Comparison of ENCODE assay signal across 8 mouse cellular contexts in the genomic region with DNA sequence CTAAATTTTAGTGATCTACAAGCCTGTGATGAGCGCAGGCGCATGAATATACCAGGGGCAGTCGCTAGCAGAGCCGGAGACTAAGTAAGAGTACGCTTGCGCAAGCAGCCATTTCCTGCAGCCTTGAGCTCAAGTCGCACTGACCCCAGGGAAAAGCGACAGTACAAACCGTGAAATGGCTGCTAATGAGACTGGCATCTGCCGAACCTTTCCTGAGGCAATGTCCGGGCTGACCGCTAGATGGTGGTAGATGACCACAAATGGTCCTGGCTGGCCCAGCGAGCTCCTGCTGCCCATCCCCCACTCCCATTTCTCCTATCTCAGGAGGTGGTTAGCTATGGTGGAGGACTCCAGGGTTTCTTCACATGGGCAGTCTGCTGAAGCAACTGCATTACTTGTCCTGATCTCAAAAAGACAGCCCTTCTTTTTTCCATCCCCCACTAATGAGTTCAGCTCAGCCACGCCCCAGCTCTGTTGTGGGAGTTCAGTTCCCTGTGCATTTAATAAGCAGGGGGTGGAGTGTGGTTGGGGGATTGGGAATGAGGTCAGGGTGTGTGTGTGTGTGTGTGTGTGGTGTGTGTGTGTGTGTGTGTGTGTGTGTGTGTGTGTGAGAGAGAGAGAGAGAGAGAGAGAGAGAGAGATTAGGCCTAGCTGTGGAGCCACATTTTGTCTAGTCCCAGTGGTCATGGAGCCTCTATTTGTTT. TPM values are rescaled to one million over a fixed set of nuclear protein-coding genes. Genes with fewer than 3 reads are reported as not detected.
DNase-seq lines count a peak whose midpoint lies in the region; ATAC-seq and TF ChIP-seq lines count a peak whose summit lies in the region.

No protein-coding gene starts in this region.

- no peaks in the 10 kb centered on the region for H3K27me3 ChIP-seq in G1E (ENCODE audit: insufficient read depth, low read length)
- no peaks in the 10 kb centered on the region for H3K27me3 ChIP-seq in forebrain, postnatal 0 days (ENCODE audit: insufficient read depth, low read length)
- no peaks in the 10 kb centered on the region for H3K27me3 ChIP-seq in neural tube, embryonic 15.5 days (replicated peaks)

- H3K27ac ChIP-seq in forebrain, postnatal 0 days (ENCODE audit: low read depth, low read length) = 0 out of 2 replicates have a peak overlapping the region, but pooled peaks have one; percentile 21
- peak overlapping the region; percentile 73 for H3K27ac ChIP-seq in neural tube, embryonic 15.5 days (replicated peaks)

- H3K9ac ChIP-seq in forebrain, postnatal 0 days = no peak overlapping the region
- no peak overlapping the region for H3K9ac ChIP-seq in neural tube, embryonic 15.5 days (replicated peaks)

- WGBS in forebrain, postnatal 0 days = 20% methylated on average over 14 of the region's 14 CpGs
- WGBS in neural tube, embryonic 15.5 days = 20% methylated on average over 14 of the region's 14 CpGs

- TF ChIP-seq CTCF in G1E (IDR thresholded peaks at IDR 0.05; ENCODE audit: low read depth, low read length) = peak; percentile 39
- TF ChIP-seq CTCF in forebrain, postnatal 0 days (IDR thresholded peaks at IDR 0.05; ENCODE audit: low read depth) = peak; percentile 92

- DNase-seq in G1E (ENCODE audit: low spot score) = peak; percentile 53
- DNase-seq in cerebellum, adult 18-20 months = peak; percentile 89 to 94
- DNase-seq in forebrain, postnatal 0 days = peak; percentile 95
- DNase-seq in heart, postnatal 36 days = peak; percentile 91 to 93
- peak; percentile 90 to 97 for DNase-seq in layer of hippocampus, adult 18-20 months (ENCODE audit: low spot score in 2 of 2)
- peak; percentile 88 to 92 for DNase-seq in lung, adult 18-20 months
- DNase-seq in testis, postnatal 10 days (ENCODE audit: low spot score) = peak; percentile 94

- no peak overlapping the region; the same call in 1 of the 2 replicates for H3K4me3 ChIP-seq in G1E (ENCODE audit: low read depth, low read length)
- no peak overlapping the region for H3K4me3 ChIP-seq in forebrain, postnatal 0 days (ENCODE audit: low read depth, low read length)
- H3K4me3 ChIP-seq in neural tube, embryonic 15.5 days (replicated peaks) = 0 out of 2 replicates have a peak overlapping the region, but pooled peaks have one; percentile 5

- no peaks in the 10 kb centered on the region; the same call in 1 of the 2 replicates for H3K4me1 ChIP-seq in G1E (ENCODE audit: insufficient read depth, low read depth, low read length)
- H3K4me1 ChIP-seq in forebrain, postnatal 0 days (ENCODE audit: insufficient read depth) = no peaks in the 10 kb centered on the region
- peaks cover 2% of the 10 kb centered on the region; the same call in 1 of the 2 replicates for H3K4me1 ChIP-seq in neural tube, embryonic 15.5 days

- H3K9me3 ChIP-seq in G1E (replicated peaks) = no peaks in the 10 kb centered on the region
- H3K9me3 ChIP-seq in forebrain, postnatal 0 days (ENCODE audit: low read length) = no peaks in the 10 kb centered on the region
- no peaks in the 10 kb centered on the region for H3K9me3 ChIP-seq in neural tube, embryonic 15.5 days (replicated peaks)

- peak; percentile 54 for ATAC-seq in G1E (ENCODE audit: extremely low read depth, insufficient number of reproducible peaks, low FRiP score, poor library complexity, severe bottlenecking)
- ATAC-seq in forebrain, postnatal 0 days = peak; percentile 99
- peak; percentile 98 for ATAC-seq in neural tube, embryonic 15.5 days (ENCODE audit: low FRiP score)

- 0 out of 2 replicates have a peak overlapping the region, but pooled peaks have one; percentile 15 for H3K4me2 ChIP-seq in forebrain, postnatal 0 days (ENCODE audit: low read depth)
- peak overlapping the region; percentile 36 for H3K4me2 ChIP-seq in neural tube, embryonic 15.5 days

- no peaks in the 10 kb centered on the region for H3K36me3 ChIP-seq in G1E (replicated peaks)
- H3K36me3 ChIP-seq in forebrain, postnatal 0 days (ENCODE audit: insufficient read depth) = no peaks in the 10 kb centered on the region
- no peaks in the 10 kb centered on the region for H3K36me3 ChIP-seq in neural tube, embryonic 15.5 days

- intact Hi-C loops in heart, postnatal 36 days (cut with DNase I) = loop anchor here (2.0 to 5.0 kb wide), 3 partner anchors 438 to 1358 kb away; no protein-coding TSS in a partner anchor

RNA-seq across cellular contexts. Expression of gene Pnma3, which starts 10.6 kb away (rescaled TPM):
- total RNA-seq in G1E (2014; fragmentation: Nextera tagmentation) (not detected in 2 replicates), G1E (2017) (0.05 TPM in 1 of 2 replicates, not detected in the other)
- not detected in 2 replicates for polyA plus RNA-seq in G1E (2012)
- 15.0 and 19.8 TPM in 2 replicates for total RNA-seq in forebrain, postnatal 0 days (2014; rRNA removed)
- 2.4 and 3.4 TPM in 2 replicates for polyA plus RNA-seq in forebrain, postnatal 0 days (2015; fragmentation: Nextera tagmentation; extraction: Ambion mirVana)
- not detected for total RNA-seq in heart, postnatal 36 days (2021)
- 10 to 100 TPM; 16.0 to 19.9 TPM for total RNA-seq in layer of hippocampus, adult 18-20 months (2021)
- polyA plus RNA-seq in neural tube, embryonic 15.5 days (2015; fragmentation: Nextera tagmentation; extraction: Ambion mirVana) = 4.5 and 6.0 TPM in 2 replicates

RNA-seq across cellular contexts. Expression of gene Pnma5, which starts 17.1 kb away (rescaled TPM):
- total RNA-seq in G1E (2014; fragmentation: Nextera tagmentation) (not detected in 2 replicates), G1E (2017) (not detected in 2 replicates)
- not detected in 2 replicates for polyA plus RNA-seq in G1E (2012)
- 0.08 and 0.67 TPM in 2 replicates for total RNA-seq in forebrain, postnatal 0 days (2014; rRNA removed)
- 0.14 and 0.22 TPM in 2 replicates for polyA plus RNA-seq in forebrain, postnatal 0 days (2015; fragmentation: Nextera tagmentation; extraction: Ambion mirVana)
- not detected for total RNA-seq in heart, postnatal 36 days (2021)
- under 1 TPM; 0.20 to 0.48 TPM for total RNA-seq in layer of hippocampus, adult 18-20 months (2021)
- 0.23 TPM in 2 replicates for polyA plus RNA-seq in neural tube, embryonic 15.5 days (2015; fragmentation: Nextera tagmentation; extraction: Ambion mirVana)

RNA-seq across cellular contexts. Expression of gene Xlr4a, which starts 28.3 kb away (rescaled TPM):
- total RNA-seq in G1E (2014; fragmentation: Nextera tagmentation) (not detected in 2 replicates), G1E (2017) (not detected in 2 replicates)
- not detected in 2 replicates for polyA plus RNA-seq in G1E (2012)
- total RNA-seq in forebrain, postnatal 0 days (2014; rRNA removed) = not detected in 2 replicates
- 0.54 TPM in 1 of 2 replicates, not detected in the other for polyA plus RNA-seq in forebrain, postnatal 0 days (2015; fragmentation: Nextera tagmentation; extraction: Ambion mirVana)
- total RNA-seq in heart, postnatal 36 days (2021) = 1 to 10 TPM; 1.7 to 4.3 TPM
- total RNA-seq in layer of hippocampus, adult 18-20 months (2021) = not detected
- 0.29 and 4.0 TPM in 2 replicates for polyA plus RNA-seq in neural tube, embryonic 15.5 days (2015; fragmentation: Nextera tagmentation; extraction: Ambion mirVana)

RNA-seq across cellular contexts. Expression of gene Xlr3a, which starts 42.9 kb away (rescaled TPM):
- total RNA-seq in G1E (2014; fragmentation: Nextera tagmentation) (not detected in 2 replicates), G1E (2017) (0.16 and 0.29 TPM in 2 replicates)
- polyA plus RNA-seq in G1E (2012) = not detected in 2 replicates
- 2.3 and 2.7 TPM in 2 replicates for total RNA-seq in forebrain, postnatal 0 days (2014; rRNA removed)
- polyA plus RNA-seq in forebrain, postnatal 0 days (2015; fragmentation: Nextera tagmentation; extraction: Ambion mirVana) = 1.7 and 1.9 TPM in 2 replicates
- total RNA-seq in heart, postnatal 36 days (2021) = under 1 TPM; 0.19 to 0.76 TPM
- total RNA-seq in layer of hippocampus, adult 18-20 months (2021) = 1 to 10 TPM in 1 of 2 experiments, under 1 TPM in 1; 0.94 to 2.7 TPM
- 4.2 TPM in 2 replicates for polyA plus RNA-seq in neural tube, embryonic 15.5 days (2015; fragmentation: Nextera tagmentation; extraction: Ambion mirVana)

Comparison
In these comparisons a context has a peak if more than half of its experiments do, and no peak if none do; other contexts are left out.
1. RNA of gene Pnma3, which starts 10.6 kb away (total RNA-seq): 16.0 to 19.9 TPM in layer of hippocampus, adult 18-20 months and 15.0 to 19.8 TPM in forebrain, postnatal 0 days; 0.05 TPM in G1E and not detected in heart, postnatal 36 days; every median in the first group is over 10 times any median in the second.
2. Peak in every context shown above with its lines, with median percentiles within 50 percentile points of each other: ATAC-seq and DNase-seq.